Mouse (Mus musculus) WW6 (cell line): Measurements from ENCODE around the gene Gsdma3.
"Not testable (repeated sequence)": the region's sequence is repeated elsewhere in the genome, so short reads cannot be mapped to it uniquely, and the experiment has no call there.

Experiments used
- DNase-seq: peaks from one replicate; pipeline ENCODE4 v3.0.0-alpha.2; 2013; ENCODE audit warnings: low read depth, low spot score

Gene Gsdma3

DNA sequence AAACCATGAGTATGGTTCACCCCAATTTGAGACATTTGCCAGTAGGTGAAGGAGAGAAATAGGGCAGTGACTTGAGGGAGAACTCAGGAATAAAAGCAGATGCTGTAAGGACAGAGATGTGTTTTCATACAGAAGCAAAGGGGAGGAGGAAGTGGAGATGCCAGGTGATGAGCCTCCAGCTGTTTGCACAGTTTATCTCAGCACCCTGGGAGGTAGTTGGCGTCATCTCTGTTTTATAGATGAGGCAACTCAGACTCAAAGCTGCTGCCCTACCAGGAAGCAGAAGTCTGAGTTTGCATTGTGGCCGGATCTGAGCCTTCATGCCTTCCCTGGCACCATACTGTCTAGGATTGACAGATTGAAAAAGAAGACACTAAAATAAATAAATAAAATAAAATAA is 42.8 kb downstream of the Gsdma3 start:
- DNase-seq: no peak

DNA sequence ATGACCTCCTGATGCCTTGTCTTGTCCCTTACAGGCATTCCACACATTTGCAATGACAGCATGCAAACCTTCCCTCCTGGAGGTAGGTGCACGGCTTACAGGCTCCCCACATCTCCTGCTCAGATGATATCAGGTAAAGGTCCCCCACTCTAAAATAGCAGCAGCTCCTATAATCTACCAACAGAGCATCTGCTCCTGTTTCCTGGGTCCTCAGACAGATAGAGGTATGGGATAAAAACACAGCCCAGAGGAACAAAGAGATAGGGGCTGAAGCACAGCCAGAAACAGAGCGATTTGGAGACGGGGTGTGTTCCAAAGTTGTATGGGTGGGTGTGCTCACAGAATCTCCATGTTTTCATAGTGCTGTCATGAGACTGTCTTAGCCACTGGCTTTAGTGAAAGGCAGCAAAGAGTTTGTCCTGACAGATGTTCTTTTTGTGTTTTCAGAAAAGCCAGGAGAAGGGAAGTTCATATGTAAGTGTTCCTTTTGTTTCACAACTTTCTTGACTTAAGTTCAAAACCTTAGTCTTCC is 45.2 kb downstream of the Gsdma3 start:
- no peak for DNase-seq

DNA sequence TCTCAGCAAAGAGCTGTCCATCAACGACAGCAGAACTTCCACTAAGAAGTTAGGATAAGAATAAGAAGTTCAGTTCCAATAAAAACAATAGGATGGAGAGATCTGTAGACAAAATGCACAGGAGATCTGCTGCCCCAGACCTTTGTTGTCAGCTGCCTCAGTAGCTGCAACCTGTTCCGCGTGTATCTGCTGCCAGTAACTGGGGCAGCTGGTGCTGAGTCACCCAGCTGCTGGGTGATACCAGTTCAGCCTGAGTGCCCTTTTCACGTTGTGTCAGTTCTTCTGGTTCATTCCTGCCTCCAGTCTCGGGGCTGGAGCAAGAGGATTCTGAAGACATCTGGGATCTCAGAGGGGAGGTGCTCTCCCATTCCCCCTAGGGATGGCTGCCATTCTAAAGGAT is 45.7 kb downstream of the Gsdma3 start:
- no peak for DNase-seq

DNA sequence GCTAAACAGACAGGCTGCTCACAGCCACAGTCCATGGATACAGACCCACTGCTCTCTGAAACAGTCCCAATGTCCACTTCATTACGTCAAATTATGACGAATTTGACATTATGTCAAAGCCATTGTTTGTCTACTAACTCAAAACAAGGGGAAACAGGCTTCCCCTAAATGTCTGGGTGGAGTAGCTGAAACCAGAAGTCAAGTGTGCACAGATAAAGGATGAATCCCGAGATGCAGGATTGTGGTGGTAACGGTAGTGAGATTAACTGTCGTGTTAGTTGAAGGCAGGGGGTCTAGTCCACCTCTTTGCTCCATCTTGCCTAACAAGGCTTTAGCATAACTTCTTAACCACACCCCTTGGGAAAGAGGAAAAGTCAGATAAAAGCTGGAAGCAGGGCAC is 46.3 kb downstream of the Gsdma3 start:
- DNase-seq: no peak

DNA sequence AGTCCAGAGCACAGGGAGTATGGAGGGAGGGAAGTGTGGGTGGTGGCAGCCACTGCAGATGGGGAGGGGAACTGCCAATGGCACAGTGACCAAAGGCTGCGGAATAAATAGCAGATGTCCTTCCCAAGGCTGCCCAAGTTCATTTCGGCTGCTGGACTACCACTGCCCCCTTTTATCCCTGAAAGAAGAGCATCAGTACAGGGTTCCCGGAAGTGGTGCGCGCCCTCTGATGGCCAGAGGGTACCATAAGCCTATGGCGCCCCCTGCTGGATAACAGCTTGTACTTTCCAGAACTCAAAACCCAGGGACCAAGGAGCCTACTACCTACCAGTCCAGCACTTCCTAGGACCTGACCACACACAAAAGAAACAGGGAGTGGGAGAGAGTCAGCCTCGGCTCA is 47.0 kb downstream of the Gsdma3 start:
- not testable (repeated sequence) for DNase-seq

DNA sequence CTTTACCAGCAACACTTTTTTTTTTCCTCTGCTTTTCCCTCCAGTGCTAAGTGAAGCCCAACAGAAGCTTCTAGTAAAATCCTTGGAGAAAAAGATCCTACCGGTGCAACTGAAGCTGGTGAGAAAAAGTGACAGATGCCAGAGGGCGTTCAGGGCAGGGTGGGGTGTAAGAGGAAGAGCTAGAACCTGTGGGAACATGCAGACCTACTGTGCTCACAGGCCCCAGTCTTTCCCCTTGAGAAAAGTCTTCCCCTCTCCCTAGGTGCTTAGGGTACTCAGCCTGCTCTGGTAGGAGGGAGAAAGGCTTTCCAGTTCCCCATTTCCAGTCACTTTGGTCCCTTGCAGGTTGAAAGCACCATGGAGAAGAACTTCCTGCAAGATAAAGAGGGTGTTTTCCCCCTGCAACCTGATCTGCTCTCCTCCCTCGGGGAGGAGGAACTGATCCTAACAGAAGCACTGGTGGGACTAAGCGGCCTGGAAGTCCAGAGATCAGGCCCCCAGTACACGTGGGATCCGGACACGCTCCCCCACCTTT is 49.7 kb downstream of the Gsdma3 start:
- DNase-seq: no peak

DNA sequence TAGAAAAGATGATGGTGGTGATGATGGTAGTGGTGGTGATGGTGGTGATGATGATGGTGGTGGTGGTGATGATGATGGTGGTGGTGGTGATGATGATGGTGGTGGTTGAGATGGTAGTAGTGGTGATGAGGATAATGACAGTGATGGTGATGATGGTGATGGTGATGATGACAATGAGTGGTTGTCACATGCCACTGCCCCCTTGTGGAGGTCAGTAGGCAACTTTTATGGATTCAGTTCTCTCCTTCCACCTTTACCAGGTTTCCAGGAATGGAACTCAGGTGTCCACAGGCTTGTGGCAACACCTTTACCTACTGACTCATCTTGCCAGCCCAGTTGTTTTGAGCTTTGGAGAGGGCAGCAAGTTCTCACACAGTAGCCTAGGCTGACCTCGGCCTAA is 53.9 kb downstream of the Gsdma3 start:
- no peak for DNase-seq

DNA sequence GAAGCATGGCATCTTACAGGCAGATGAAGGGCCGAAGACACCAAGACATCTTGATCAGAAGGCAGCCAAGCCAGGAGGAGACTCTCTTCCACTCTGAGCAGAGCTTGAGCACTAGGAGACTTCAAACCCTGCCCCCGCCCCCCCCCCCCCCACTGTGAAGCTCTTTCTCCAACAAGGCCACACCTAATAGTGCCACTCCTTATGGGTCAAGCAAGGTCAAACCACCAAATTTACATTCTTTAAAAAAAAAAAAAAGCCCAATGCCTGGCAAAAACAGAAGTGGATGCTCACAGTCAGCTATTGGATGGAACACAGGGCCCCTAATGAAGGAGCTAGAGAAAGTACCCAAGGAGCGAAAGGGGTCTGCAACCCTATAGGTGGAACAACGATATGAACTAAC is 54.4 kb downstream of the Gsdma3 start:
- DNase-seq: peak; percentile 42

DNA sequence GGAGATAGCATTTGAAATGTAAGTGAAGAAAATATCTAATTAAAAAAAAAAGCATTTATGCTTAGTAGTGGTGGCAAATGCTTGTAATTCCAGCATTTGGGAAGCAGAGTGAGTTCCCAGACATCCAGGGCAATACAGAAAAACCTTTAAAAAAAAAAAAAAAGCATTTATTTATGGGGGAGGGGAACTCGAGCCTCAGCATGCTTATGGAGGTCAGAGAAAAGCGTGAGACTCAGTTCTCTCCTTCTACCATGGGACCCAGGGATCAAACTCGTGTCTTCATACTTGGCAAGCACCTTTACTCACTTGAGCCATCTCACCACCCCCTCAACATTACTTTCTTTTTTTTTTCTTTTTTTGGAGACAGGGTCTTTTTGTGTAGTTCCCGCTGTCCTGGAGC is 55.0 kb downstream of the Gsdma3 start:
- DNase-seq: no peak

DNA sequence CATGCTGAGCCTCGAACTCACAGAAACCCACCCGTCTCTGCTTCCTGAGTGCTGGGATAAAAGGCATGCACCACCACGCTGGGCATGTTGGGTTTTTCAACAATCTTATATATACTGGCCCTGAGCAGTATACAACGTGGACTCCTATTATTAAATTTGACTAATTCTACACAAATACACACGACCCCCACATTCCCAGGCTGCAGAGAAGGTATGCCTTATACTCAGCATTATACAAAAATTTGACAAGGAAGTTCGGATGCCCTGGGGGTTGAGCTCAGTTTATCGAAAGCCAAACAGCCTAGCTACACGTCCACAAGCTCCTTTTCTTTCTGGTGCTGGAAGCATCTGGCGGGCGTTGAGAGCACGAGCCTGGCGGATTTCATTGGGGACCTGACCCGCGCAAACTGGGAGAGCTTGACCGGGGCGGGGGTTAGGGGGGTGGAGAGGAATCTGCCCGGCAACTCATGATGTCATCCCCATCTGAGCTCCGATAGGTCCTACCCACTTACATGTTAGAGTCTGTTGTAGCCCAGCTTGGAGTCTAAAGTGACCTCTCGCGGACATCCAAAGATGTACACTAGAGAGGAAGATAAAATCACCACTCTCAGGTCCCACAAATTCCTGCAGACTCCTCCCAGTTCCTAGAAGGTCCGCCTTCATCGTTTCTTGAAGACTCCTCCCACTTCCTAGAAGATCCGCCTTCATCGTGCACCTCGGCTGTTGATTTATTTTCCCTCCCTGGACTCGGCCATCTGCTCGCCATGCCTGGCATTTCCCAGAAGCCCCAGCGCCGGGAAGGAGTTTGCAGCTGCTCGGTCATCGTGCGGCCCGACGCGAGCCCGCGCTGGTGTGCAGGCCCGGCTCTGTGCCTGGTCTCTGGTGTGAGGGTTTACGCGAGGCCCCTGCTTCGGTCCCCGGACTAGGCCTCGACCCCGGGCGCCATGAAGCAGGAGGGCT is 55.9 kb downstream of the Gsdma3 start, which contains the start of gene Psmd3:
Gene Psmd3, plus strand, starts transcription at position 769 of the 960 bp plus-strand sequence.
- peak; percentile 99 for DNase-seq

DNA sequence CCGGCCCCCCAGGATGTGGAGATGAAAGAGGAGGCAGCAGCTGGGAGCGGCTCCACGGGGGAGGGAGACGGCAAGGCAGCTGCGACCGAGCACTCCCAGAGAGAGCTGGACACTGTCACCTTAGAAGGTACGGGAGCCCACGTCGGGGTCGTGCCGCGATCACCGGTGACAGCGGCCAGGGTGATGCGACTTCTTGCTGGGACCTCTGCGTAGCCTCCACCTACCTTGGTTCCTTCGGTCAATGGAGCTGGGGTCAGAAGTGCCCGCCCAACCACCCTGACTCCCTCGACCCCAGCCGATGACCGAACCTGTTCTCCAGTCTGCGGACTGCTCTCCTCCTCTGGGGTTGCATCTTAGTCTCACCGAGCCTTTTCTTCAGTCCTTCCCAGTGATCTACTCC is 56.7 kb downstream of the Gsdma3 start:
- no peak for DNase-seq

DNA sequence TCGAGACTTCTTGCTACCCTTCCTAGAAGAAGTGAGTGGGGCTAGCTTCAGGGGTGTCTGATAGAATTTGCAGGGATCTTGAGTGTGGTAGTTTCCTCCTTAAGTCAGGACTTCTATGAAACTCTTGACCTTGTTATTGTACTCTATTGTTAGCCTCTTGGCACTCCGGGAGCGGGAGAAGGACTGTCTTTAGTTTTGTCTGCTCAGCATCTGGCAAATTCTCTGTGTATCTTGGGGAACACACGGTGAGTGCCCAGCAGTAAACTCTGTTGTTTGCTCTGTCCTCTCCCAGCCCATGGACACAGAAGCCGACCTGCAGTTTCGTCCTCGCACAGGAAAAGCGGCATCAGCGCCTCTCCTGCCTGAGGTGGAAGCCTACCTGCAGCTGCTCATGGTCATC is 59.5 kb downstream of the Gsdma3 start:
- DNase-seq: no peak

DNA sequence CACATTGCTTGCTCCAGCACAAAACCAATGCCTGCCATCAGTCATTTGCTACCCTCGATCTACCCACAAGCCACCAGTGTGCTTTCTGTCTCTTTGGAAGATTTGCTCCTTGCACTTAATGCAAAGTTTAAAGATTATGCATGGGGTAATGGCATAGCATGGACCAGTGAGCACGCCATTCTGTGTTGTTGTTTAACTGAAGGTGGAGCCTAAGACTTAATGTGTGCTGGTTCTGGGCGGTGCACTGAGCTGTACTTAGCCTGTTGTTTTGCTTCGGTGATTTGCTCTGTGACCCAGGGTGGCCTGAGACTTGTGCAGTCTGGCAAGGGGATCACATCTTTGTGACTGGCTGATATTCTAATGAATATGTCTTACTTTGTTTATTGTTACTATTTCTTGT is 60.8 kb downstream of the Gsdma3 start:
- DNase-seq: no peak
